Mouse (Mus musculus) Patski (cell line): ENCODE results near the gene Tmed6. TPM values are rescaled to one million over a fixed set of nuclear protein-coding genes. Genes with fewer than 3 reads are reported as not detected.

Source experiments
- ATAC-seq: fragments of 100-300 bp; one replicate; pipeline ENCODE4 v1.8.0; 2021
- CTCF ChIA-PET: fragments of 350-600 bp; sonication (Branson Sonifier 250); formaldehyde crosslinking; loops from one replicate; lab custom pipeline; 2022; ENCODE audit warnings: inconsistent platforms; lab: Charles Lee
- POLR2A ChIA-PET: fragments of 350-600 bp; sonication (Branson Sonifier 250); formaldehyde crosslinking; loops from one replicate; lab custom pipeline; 2022; ENCODE audit warnings: antibody characterized with exemption, inconsistent platforms; lab: Charles Lee
- DNase-seq: peaks from one replicate; pipeline ENCODE4 v3.0.0-alpha.2; 2011; ENCODE audit warnings: low read depth, low spot score
- H3K27me3 ChIP-seq: fragments of 371-371 bp; one replicate; pipeline ENCODE4 v1.5.1; 2021
- CTCF ChIP-seq: fragments of 100-300 bp; IDR thresholded peaks from one replicate; pipeline ENCODE4 v1.5.1; 2021
- in situ Hi-C: fragments of 300-500 bp; cut with MboI; formaldehyde crosslinking; loops from 3 replicates; pipeline ENCODE4 v1.11.1; 2018; ENCODE audit warnings: low pct_unique_long_range_greater_than_20kb, mixed read lengths
- polyA plus RNA-seq: library from polyadenylated mRNA; unstranded; gene quantifications from one replicate; pipeline ENCODE4 v1.2.3, GENCODE M21; 2021

Gene Tmed6
- polyA plus RNA-seq, 1 experiment from 2014 or later = 0.42 TPM

DNA sequence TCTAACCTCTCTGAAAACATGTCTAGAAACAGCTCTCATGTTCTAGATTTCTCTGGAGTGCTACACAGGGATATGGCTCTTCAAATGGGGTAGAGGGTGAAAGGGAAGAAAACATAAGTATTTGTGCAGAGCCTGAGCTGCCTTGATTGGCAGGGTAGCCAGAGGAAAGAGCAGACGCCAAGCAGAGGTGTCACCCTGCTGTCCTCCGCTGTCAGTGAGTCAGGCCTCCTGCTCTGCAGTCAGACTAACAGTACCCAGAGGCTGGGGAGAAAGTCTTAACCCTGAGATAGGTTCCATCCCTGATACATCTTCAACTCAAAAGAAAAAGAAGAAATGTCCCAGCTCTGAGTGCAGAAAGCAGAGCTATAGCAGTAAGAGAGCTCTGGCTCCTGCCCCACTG lies 52.8 kb downstream of the Tmed6 start:
- in situ Hi-C loops = no loop called here
- POLR2A ChIA-PET = no interaction called here
- CTCF ChIA-PET = interaction anchor here (1.2 to 4.9 kb wide), 3 partner anchors 10 to 295 kb away, joined by 3 to 22 read pairs (median 3); no protein-coding TSS in a partner anchor
- DNase-seq = no peak
- no peaks in the 10 kb centered on the region for H3K27me3 ChIP-seq
- ATAC-seq = no peak
- no peak for TF ChIP-seq CTCF

Other genes with a start within 250 kb of the Tmed6 start
- gene Has3, start 195.4 kb downstream of the Tmed6 start, polyA plus RNA-seq = 0.78 TPM
- gene Utp4, start 172.0 kb downstream of the Tmed6 start, polyA plus RNA-seq = 47.0 TPM
- gene Sntb2, start 129.9 kb downstream of the Tmed6 start, polyA plus RNA-seq = 33.4 TPM
- gene Vps4a, start 34.4 kb downstream of the Tmed6 start, polyA plus RNA-seq = 57.2 TPM
- 36.9 TPM for gene Pdf, start 17.0 kb downstream of the Tmed6 start, polyA plus RNA-seq
- 31.1 TPM for gene Cog8, start 9.0 kb downstream of the Tmed6 start, polyA plus RNA-seq
- gene Nip7, start 8.8 kb downstream of the Tmed6 start, polyA plus RNA-seq = 60.4 TPM
- 25.3 TPM for gene Terf2, start 30.9 kb upstream of the Tmed6 start, polyA plus RNA-seq
- 136 TPM for gene Cyb5b, start 85.0 kb upstream of the Tmed6 start, polyA plus RNA-seq
- gene Nfat5, start 227.8 kb upstream of the Tmed6 start, polyA plus RNA-seq = 113 TPM